Mouse (Mus musculus): ENCODE measurements at regions not wholly inside any gene's neighbourhood (a gene's known extent, or its start where the extent isn't known, plus 50 kb on each side); places are given as distances from the start of the nearest gene placed in this dataset.
"Not testable (repeated sequence)": the region's sequence is repeated elsewhere in the genome, so short reads cannot be mapped to it uniquely, and the experiment has no call there.

DNA sequence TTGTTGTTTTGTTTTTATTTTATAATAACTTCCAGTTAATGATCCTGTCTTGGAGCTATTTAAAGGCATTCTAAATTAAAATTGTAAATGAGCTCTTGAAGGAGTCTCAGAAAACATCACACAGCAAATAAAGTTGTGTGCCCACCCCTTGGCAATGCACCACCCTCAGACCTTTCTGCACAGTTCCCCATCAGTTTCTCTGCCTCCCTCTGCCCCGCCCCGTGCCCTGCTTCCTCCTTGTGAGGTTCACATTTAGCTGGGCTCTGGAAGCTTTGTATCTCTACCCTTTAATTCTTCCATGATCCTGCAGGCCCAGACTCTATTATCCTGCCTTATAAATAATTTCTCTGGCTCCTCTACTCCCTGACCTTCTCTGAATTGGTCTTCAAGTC, 149.7 kb downstream of the Gm5426 start:
- no peak overlapping the region for H3K4me3 ChIP-seq (ENCODE audit: low read depth, low read length)
- H3K4me1 ChIP-seq (ENCODE audit: control insufficient read depth, insufficient read depth, insufficient read length, low read length), result no peaks in the 10 kb centered on the region
- H3K36me3 ChIP-seq (ENCODE audit: control insufficient read depth, insufficient read depth, low read length), result no peaks in the 10 kb centered on the region
- WGBS, result 64% methylated on average over 2 of the region's 2 CpGs
- TF ChIP-seq CTCF (IDR thresholded peaks at IDR 0.05; ENCODE audit: extremely low read depth, insufficient read length, insufficient replicate concordance, low read depth, low read length), result no peak
- no peak for TF ChIP-seq POLR2A (IDR thresholded peaks at IDR 0.05; ENCODE audit: low read depth, low read length)
- no peak overlapping the region for H3K27ac ChIP-seq (ENCODE audit: insufficient read depth, low read depth, low read length)
- H3K27me3 ChIP-seq (ENCODE audit: control insufficient read depth, insufficient read depth, low read length), result no peaks in the 10 kb centered on the region

DNA sequence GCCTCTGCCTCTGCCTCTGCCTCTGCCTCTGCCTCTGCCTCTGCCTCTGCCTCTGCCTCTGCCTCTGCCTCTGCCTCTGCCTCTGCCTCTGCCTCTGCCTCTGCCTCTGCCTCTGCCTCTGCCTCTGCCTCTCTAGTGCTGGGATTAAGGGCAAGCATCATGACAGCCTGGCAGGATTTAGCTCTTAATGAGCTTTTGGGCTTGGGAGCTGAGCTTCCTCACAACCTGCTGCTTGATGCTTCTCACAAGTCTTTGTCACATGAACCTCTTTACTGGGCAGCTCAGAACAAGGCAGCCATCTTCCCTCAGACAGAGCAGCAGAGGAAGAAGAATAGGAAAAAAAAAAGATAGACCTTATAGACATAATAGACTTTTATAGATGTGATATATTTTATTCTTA, 152.6 kb downstream of the Gm5426 start:
- not testable (repeated sequence) for H3K36me3 ChIP-seq (ENCODE audit: control insufficient read depth, insufficient read depth, low read length); H3K4me3 ChIP-seq (ENCODE audit: low read depth, low read length); H3K27ac ChIP-seq (ENCODE audit: insufficient read depth, low read depth, low read length); H3K27me3 ChIP-seq (ENCODE audit: control insufficient read depth, insufficient read depth, low read length); H3K4me1 ChIP-seq (ENCODE audit: control insufficient read depth, insufficient read depth, insufficient read length, low read length)

DNA sequence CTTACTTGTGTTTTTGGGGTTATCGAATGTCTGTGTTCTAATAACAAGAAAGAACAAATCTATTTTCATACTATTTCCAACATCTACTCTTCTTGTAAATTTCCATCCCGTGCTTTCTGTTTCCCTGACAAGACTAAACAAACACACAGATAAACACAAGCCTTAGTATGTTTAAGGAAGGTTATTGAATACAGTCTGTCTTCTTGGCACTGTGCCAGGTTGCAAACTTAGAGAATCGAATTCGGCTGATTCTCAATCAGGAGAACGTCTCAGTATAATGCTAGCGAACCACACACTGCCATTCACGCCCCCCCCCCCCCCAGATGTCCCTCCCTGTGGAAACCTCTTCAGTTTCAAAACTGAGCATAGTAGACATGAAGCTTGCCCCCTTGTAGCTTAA, 157.2 kb downstream of the Gm5426 start:
- WGBS, result 42% methylated on average over 7 of the region's 7 CpGs
- Histone ChIP-seq H3K4me1 (ENCODE audit: control insufficient read depth, insufficient read depth, insufficient read length, low read length) (0 out of 2 replicates have a peak, but pooled peaks cover 3% of the 10 kb centered on the region), H3K27me3 (ENCODE audit: control insufficient read depth, insufficient read depth, low read length) (no peaks in the 10 kb centered on the region), H3K4me3 (ENCODE audit: low read depth, low read length) (no peak overlapping the region), H3K27ac (ENCODE audit: insufficient read depth, low read depth, low read length) (no peak overlapping the region), H3K36me3 (ENCODE audit: control insufficient read depth, insufficient read depth, low read length) (no peaks in the 10 kb centered on the region)
- TF ChIP-seq CTCF (IDR thresholded peaks at IDR 0.05; ENCODE audit: extremely low read depth, insufficient read length, insufficient replicate concordance, low read depth, low read length) (no peak), POLR2A (IDR thresholded peaks at IDR 0.05; ENCODE audit: low read depth, low read length) (no peak)

DNA sequence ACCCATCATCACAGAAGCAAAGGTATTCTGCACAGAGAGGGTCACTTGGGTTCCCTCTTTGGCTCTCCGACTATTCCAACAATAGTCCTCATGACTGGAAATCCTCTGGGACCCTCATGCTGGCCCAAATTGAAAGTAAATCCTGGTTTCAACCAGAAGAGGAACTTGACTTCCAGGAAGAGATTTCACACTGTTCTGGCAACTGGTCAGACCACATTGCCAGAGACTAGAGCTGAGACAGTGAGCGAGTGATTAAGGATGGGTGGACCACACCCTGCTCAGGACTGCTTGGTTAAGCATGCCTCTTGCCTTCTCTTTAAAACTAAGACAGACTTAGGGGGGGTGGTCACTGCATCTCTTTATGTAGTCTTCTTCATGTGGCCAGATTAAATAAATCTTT, 158.3 kb downstream of the Gm5426 start:
- 0 out of 2 replicates have a peak overlapping the region, but pooled peaks have one; percentile 18 for H3K27ac ChIP-seq (ENCODE audit: insufficient read depth, low read depth, low read length)
- WGBS, result 47% methylated on average over 2 of the region's 2 CpGs
- no peaks in the 10 kb centered on the region for H3K36me3 ChIP-seq (ENCODE audit: control insufficient read depth, insufficient read depth, low read length)
- H3K4me3 ChIP-seq (ENCODE audit: low read depth, low read length), result no peak overlapping the region
- H3K27me3 ChIP-seq (ENCODE audit: control insufficient read depth, insufficient read depth, low read length), result no peaks in the 10 kb centered on the region
- TF ChIP-seq CTCF (IDR thresholded peaks at IDR 0.05; ENCODE audit: extremely low read depth, insufficient read length, insufficient replicate concordance, low read depth, low read length) (no peak), POLR2A (IDR thresholded peaks at IDR 0.05; ENCODE audit: low read depth, low read length) (no peak)
- H3K4me1 ChIP-seq (ENCODE audit: control insufficient read depth, insufficient read depth, insufficient read length, low read length), result 0 out of 2 replicates have a peak, but pooled peaks cover 3% of the 10 kb centered on the region

DNA sequence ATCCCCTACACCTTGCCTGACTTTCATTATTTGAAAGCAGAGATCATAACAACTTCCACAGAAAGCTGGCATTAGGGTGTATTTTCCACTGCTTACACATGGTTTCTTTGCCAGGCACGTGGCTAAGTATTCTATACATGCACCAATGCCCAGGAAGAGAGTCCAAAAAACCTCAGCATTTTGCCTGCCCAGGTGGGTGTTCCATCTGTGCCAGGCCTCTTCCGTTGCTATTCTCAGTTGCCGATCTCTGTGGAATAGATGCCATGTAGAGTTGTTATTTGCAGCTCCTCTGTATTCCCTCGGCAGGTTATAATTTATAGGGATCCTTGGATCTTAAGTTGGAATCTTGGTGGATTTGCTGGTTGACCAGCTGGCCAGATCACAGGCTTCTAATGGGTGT, 161.3 kb downstream of the Gm5426 start:
- Histone ChIP-seq H3K4me1 (ENCODE audit: control insufficient read depth, insufficient read depth, insufficient read length, low read length) (0 out of 2 replicates have a peak, but pooled peaks cover 3% of the 10 kb centered on the region), H3K27ac (ENCODE audit: insufficient read depth, low read depth, low read length) (no peak overlapping the region), H3K4me3 (ENCODE audit: low read depth, low read length) (no peak overlapping the region), H3K36me3 (ENCODE audit: control insufficient read depth, insufficient read depth, low read length) (no peaks in the 10 kb centered on the region), H3K27me3 (ENCODE audit: control insufficient read depth, insufficient read depth, low read length) (no peaks in the 10 kb centered on the region)
- TF ChIP-seq POLR2A (IDR thresholded peaks at IDR 0.05; ENCODE audit: low read depth, low read length), result no peak
- 91% methylated on average over 4 of the region's 4 CpGs for WGBS

DNA sequence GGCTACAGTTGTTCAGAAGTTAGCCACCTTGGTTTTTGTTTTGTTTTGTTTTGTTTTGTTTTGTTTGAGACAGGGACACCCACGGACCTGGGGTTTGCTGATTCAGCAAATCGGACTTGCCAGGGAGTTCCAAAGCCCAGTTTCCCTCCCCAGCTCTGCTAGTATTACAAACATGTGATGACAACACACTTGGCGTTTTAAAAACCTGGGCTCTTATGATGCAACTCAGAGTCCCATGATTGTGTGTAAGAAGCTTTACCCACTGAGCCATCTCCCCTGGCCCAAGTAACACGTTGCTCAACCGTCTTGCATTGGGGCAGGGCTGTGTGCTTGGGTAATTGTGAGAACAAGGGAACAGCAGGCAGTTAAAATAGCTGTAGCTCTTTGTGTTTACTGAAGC, 162.2 kb downstream of the Gm5426 start:
- H3K4me1 ChIP-seq (ENCODE audit: control insufficient read depth, insufficient read depth, insufficient read length, low read length), result 0 out of 2 replicates have a peak, but pooled peaks cover 3% of the 10 kb centered on the region
- no peaks in the 10 kb centered on the region for H3K27me3 ChIP-seq (ENCODE audit: control insufficient read depth, insufficient read depth, low read length)
- H3K36me3 ChIP-seq (ENCODE audit: control insufficient read depth, insufficient read depth, low read length), result no peaks in the 10 kb centered on the region
- no peak overlapping the region for H3K27ac ChIP-seq (ENCODE audit: insufficient read depth, low read depth, low read length)
- no peak for TF ChIP-seq CTCF (IDR thresholded peaks at IDR 0.05; ENCODE audit: extremely low read depth, insufficient read length, insufficient replicate concordance, low read depth, low read length)
- TF ChIP-seq POLR2A (IDR thresholded peaks at IDR 0.05; ENCODE audit: low read depth, low read length), result no peak
- 80% methylated on average over 5 of the region's 5 CpGs for WGBS
- no peak overlapping the region for H3K4me3 ChIP-seq (ENCODE audit: low read depth, low read length)

DNA sequence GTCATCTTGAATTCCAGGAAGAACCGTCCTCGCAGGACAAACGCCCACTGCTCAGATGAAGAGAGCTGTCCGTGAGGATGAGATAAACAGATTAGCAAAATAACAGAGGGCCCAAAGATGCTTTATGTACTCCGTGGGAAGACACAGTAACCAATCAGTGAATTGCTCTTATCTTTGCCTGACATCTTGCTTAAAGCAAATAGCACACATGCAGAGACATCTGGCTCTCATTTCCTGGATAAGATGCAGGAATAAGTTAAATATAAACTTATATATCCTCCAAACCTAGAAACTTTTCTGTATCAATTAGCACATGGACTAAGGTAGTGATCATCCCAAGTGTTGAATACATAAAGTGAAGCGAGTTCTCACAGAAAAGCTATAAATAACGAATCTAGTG, 169.3 kb downstream of the Gm5426 start:
- H3K27me3 ChIP-seq (ENCODE audit: control insufficient read depth, insufficient read depth, low read length), result no peaks in the 10 kb centered on the region
- no peaks in the 10 kb centered on the region for H3K4me1 ChIP-seq (ENCODE audit: control insufficient read depth, insufficient read depth, insufficient read length, low read length)
- TF ChIP-seq CTCF (IDR thresholded peaks at IDR 0.05; ENCODE audit: extremely low read depth, insufficient read length, insufficient replicate concordance, low read depth, low read length) (no peak), POLR2A (IDR thresholded peaks at IDR 0.05; ENCODE audit: low read depth, low read length) (no peak)
- no peak overlapping the region for H3K4me3 ChIP-seq (ENCODE audit: low read depth, low read length)
- H3K36me3 ChIP-seq (ENCODE audit: control insufficient read depth, insufficient read depth, low read length), result no peaks in the 10 kb centered on the region
- 69% methylated on average over 7 of the region's 7 CpGs for WGBS
- no peak overlapping the region for H3K27ac ChIP-seq (ENCODE audit: insufficient read depth, low read depth, low read length)
